Mouse (Mus musculus): Measurements from ENCODE around the gene Actr6. TPM values are rescaled to one million over a fixed set of nuclear protein-coding genes. Genes with fewer than 3 reads are reported as not detected.

Gene Actr6
- polyA plus RNA-seq (2017; shearing (Covaris generic)): 30.3 TPM

DNA sequence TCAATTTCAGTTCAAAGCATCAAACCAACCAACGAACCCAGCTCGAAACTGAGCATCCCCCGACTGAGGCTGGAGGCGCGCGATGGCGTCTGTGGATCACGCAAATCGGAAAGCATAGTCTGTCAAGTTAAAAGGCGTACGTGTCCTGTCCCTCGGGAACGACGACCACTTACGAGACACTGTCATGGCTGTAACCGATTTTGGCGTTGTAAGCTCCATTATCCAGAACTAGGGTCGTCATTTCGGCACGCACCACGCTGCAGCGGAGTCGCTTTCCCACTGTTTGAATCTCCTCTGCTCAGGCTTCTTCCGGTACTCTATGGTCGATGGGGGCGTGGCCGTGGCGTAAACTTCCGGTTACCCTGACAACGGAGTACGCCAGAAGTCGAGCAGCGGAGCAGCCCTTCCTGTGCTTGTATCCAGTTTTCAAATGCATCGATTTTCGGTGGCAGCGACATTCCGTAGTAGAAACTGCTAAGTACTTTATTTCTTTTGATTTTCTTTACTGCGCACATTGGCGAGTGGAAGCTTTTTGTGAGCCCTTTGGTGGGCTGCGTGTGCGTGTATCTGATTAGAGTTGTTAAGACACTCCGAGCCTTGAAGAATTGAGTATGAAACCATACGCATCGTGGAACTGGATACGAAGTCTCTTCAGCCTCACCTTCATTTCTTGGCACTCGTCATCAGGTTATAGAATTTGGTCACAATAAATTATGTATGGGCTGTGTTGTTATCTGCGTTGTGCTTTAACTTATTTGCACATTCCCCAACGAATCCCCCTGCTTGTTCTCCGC lies at the start of gene Actr6:
Gene Actr6, minus strand, starts transcription at position 295 of the 794 bp plus-strand sequence.

GRCm38 (mm10) chr10:89744871-89745665 lies 13.0 kb upstream of the Actr6 start, which contains the start of gene Uhrf1bp1l:
Gene Uhrf1bp1l, plus strand, starts transcription at chr10:89744991.

DNA sequence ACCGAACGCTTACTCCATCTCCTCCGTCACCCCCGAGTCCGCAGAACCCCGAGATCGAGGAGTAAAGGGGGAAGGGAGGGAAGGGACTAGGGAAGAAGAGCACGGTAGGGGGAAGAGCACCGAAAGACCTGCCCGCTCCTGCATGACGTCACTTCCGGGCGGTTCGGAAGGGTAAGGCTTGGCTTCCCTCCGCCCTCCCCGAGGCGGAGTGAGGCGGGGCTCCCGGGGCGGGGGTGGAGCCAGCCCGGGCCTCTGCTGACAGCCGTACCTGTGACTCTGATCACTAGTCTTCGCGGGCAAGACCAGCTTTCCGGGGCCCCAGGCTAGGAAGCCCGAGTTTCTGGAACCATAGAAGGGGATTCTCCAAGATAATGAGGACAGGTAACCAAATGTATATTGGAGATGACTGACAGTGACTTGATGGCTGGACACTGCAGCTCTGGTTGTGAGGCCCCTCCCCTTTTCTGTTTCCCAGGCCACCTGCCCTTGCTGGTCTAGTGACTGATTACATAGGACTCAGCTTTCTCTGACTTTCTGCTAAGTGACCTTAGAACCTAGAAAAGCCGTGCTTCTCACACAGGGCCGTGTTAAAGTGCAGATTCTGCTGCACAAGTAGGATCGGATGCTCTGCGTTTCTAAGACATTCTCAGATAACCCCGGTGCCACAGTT lies 45.8 kb downstream of the Actr6 start, which contains the start of gene Scyl2:
Gene Scyl2, minus strand, starts transcription at position 147 of the 670 bp plus-strand sequence.

Other genes starting within 250 kb of the Actr6 start
- not detected for gene Nr1h4, start 198.7 kb downstream of the Actr6 start, polyA plus RNA-seq (2017; shearing (Covaris generic))
- not detected for gene Slc17a8, start 111.0 kb downstream of the Actr6 start, polyA plus RNA-seq (2017; shearing (Covaris generic))
- gene Scyl2, start 46.0 kb downstream of the Actr6 start, polyA plus RNA-seq (2017; shearing (Covaris generic)): 35.2 TPM
- gene Uhrf1bp1l, start 12.7 kb upstream of the Actr6 start, polyA plus RNA-seq (2017; shearing (Covaris generic)): 49.9 TPM
- gene Anks1b, start 141.2 kb upstream of the Actr6 start, polyA plus RNA-seq (2017; shearing (Covaris generic)): not detected

Measured in naive thymus-derived CD4-positive, alpha-beta T cell, adult 5 months (primary cell).